Mouse (Mus musculus): Measurements from ENCODE around the gene Eml3.
"Not testable (repeated sequence)": the region's sequence is repeated elsewhere in the genome, so short reads cannot be mapped to it uniquely, and the experiment has no call there.

Eml3 gene

DNA sequence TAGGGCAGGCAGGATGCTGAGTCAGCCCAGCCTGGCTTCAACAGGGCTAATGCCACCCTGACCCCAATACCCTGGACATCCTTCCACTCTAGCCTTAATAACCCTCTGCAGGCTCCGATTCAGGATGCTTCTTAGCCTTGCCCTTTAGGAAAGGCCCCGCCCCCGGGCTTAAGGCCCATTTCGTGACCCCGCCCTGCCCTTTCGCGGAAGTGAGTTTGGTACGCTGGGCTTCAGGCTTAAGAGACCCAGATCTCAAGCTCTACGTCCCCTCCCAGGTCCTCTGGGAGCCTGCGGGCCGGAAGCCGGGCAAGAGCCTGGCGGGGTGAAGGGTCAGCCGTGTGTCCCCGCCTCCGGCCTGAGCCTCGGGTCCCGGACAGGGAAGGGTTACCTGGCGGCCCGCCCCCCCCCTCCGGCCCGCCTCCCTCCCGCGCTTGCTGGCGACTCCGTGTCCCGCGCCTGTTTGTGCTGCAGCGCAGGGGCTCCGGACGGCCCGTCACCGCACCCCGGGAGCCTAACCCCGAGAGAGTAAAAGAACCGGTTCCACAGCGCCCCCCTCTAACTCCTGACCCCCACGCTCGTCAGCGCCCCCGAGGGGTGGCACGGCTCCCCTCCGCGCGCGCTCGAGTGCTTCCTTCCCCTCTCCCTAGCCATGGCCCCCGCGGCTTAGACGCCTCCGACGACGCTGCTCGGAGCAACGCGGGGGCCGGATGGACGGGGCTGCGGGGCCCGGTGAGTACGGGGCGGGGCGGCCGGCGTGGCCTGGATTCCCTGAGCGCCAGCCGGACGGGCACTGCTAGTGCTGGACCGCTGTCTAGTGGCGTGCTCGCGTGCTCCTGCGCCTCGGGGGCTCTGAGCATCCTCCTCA, at the start of gene Eml3, which contains the start of gene Rom1:
Eml3 (plus strand) TSS at position 329 of the 865 bp plus-strand sequence.
Rom1 (minus strand) TSS at position 133 of the 865 bp plus-strand sequence.
- DNase-seq (ENCODE audit: low spot score), result peak; percentile 82

- DNase-seq (ENCODE audit: low spot score), result peak; percentile 88
Measured at GRCm38 (mm10) chr19:8880311-8881033, 48.9 kb upstream of the Eml3 start, which contains the start of gene Uqcc3. Gene Uqcc3, minus strand, starts transcription at chr19:8880923.

- no peak for DNase-seq (ENCODE audit: low spot score)
Measured at GRCm38 (mm10) chr19:8881034-8881392, 48.3 kb upstream of the Eml3 start.

DNA sequence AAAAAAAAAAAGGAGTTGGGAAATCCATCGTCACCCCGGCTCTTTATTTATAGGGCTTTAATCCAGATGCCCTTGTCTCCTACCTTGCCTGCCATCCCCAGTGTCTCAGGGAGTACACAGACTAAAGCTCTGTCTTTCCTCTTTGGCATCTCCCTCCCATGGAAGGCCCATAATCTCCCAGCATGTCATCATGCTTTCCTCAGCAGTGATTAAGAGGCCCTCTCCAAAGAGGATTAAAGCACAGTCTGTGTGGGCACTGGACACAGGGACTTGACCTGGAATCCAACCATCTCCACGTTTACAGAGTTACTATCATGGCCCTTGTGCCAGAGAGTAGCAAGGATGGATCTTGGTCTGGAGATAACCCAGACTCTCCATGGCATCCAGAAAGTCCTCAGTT, 45.7 kb upstream of the Eml3 start, which contains the start of the genes Lbhd1 and Gm49403:
Lbhd1 (plus strand) TSS at position 117 of the 400 bp plus-strand sequence.
Gm49403 (plus strand) TSS at position 315 of the 400 bp plus-strand sequence.
- DNase-seq (ENCODE audit: low spot score), result no peak

- DNase-seq (ENCODE audit: low spot score), result no peak
Measured at GRCm38 (mm10) chr19:8886916-8887584, 42.3 kb upstream of the Eml3 start.

GRCm38 (mm10) chr19:8887585-8888463, 41.5 kb upstream of the Eml3 start:
- DNase-seq (ENCODE audit: low spot score), result no peak

DNA sequence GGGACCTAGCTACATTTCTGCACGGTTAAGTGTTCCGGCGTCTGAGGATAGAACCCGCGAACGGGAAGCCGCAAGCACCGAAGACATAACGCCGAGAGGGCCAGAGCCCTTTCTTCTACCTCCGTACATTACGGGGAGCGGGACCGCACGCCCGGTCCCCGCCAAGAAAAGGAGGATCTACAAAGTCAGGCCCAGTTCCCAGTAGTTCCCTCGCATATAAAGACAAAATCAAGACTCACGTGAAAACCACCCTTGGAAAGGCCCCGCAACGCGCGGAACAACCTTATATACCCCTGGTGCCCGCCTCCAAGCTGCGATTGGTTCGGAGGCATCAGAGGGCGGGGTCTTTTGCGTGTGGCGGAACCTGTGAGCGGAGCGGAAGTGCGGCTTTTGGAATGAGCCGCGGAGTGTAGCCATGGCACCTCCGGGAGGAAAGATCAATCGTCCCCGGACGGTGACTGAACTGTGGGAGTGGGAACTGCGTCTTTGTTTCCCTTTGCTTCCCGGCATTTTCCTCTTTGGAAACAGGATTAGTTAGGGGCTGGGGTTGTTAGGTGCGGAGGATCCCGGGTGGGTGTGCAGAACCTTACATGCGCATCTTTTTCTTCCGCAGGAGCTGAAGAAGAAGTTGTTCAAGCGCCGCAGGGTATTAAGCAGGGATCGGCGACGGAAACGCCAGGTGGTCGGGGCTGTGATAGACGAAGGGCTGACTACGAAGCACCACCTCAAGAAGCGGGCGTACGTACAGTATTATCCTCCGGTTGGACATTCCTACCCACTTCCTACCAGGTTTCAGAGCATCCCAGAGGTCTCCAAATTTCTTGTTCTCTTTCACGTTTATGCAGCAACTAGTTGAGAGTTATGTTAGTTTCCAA, 40.6 kb upstream of the Eml3 start, which contains the start of the genes 1810009A15Rik and Gm49416:
1810009A15Rik (plus strand) TSS at position 343 of the 875 bp plus-strand sequence.
Gm49416 (plus strand) TSS at position 416 of the 875 bp plus-strand sequence.
- DNase-seq (ENCODE audit: low spot score), result peak; percentile 95

DNA sequence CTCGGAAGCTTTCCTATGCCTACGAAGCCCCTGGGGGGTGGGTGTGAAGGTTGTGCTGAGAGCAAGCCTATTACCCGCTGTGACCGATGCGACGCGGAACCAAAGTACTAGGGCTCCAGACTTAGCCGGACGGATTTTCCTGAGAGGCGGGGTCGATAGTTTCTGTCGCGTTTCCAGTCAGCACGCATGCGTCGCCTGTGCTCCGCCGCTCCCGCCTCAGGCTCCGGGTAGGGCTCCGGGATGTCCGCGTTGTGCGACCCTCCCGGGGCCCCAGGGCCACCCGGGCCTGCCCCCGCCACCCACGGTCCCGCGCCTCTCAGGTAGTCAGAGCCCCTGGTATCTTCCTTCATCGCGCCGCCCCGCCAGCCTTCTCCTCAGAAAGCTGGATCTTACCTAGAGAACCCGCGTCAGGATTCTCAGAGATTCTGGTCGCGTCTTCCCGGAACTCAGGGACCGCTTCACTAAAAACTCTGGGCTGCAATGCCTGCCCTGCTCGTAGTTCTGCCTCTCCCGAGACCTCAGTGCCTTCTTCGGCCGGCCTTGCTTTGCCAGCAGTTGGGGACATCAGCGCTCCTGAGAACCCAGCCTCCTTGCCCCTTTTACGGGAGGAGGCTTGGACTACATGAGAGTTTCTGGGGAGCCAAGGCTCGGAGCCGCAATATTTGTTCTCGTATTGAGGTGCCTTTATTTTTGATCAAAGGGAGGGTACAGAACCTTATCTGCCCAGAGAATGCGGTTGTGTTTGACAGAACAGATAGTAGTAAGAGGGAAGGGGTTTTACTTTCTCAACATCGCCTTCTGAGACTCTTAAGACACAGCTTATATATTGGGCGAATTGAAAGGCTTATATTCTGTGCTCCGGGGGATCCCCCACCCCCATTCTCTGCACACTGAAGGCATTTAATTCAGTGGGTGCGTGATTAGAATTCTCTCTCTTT, 36.3 kb upstream of the Eml3 start, which contains the start of gene Ints5:
Ints5 (plus strand) TSS at position 177 of the 938 bp plus-strand sequence.
- DNase-seq (ENCODE audit: low spot score), result peak; percentile 87

DNA sequence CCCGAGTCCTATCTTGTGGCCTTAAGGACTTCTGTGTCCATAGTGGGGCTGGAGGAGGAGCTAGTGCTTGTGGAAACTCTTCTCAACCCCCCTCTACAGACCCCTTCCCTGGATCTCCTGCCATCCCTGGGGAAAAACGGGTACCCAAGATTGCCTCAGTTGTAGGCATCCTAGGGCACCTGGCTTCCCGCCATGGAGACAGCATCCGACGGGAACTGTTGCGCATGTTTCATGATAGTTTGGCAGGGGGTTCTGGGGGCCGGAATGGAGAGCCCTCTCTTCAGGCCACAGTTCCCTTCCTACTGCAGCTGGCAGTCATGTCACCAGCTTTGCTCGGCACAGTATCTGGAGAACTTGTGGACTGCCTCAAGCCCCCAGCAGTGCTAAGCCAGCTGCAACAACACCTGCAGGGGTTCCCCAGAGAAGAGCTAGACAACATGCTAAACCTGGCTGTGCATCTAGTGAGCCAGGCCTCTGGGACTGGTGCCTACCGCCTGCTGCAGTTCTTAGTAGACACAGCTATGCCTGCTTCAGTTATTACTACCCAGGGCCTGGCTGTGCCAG, 33.9 kb upstream of the Eml3 start:
- no peak for DNase-seq (ENCODE audit: low spot score)

DNA sequence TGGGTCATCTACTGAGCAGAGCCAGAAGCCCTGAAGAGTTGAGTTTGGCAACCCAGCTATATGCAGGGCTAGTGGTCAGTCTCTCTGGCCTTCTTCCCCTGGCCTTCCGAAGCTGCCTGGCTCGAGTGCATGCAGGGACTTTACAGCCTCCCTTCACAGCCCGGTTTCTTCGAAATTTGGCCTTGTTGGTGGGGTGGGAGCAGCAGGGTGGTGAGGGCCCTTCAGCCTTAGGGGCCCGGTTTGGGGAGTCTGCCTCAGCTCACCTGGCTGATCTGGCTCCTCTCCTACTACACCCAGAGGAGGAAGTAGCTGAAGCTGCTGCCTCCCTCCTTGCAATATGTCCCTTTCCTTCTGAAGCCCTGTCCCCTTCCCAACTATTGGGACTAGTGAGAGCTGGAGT, 33.1 kb upstream of the Eml3 start:
- not testable (repeated sequence) for DNase-seq (ENCODE audit: low spot score)

- DNase-seq (ENCODE audit: low spot score), result peak; percentile 60
Measured at GRCm38 (mm10) chr19:8897211-8897864, 32.0 kb upstream of the Eml3 start.

GRCm38 (mm10) chr19:8897865-8898495, 31.4 kb upstream of the Eml3 start, which contains the start of gene Ganab:
Gene Ganab, plus strand, starts transcription at chr19:8898071.
- peak; percentile 97 for DNase-seq (ENCODE audit: low spot score)

- no peak for DNase-seq (ENCODE audit: low spot score)
Measured at GRCm38 (mm10) chr19:8898576-8898975, 30.8 kb upstream of the Eml3 start.

DNA sequence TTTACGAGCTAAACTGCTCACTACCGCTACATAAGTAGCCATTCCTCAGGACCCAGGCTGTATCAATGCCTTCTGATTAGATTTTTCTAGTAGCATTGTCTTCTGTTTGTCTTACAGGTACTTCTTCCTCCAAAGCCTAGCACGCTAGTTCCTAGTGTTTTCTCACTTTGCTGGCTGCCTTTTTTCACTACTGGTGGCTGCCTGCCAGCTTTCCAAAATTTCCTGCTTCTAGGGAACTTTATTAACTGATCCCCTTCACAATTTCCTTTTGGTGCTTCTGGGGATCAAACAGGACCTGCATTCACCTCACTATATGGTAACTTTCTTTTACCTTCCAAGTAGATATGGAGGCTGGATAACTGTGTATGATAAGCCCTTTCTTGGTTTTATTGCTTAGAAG, 30.3 kb upstream of the Eml3 start:
- DNase-seq (ENCODE audit: low spot score), result no peak

DNA sequence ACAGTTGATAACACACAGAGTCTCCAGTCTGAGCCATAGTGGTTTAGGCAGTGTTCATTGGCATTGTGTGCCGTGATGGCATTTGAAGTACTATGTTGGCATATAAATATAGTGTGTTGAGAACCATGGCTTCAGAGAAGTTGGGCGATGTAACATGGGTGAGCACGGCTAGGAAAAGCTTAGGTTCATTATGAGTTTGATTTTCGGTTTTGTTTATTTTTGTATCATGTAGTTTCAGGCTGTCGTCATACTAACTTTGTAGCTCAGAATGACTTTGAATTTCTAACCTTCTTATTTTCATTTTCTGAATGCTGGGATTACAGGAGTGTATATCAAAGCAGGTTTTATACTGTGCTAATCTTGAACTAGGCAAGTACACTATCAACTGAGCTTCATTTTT, 25.9 kb upstream of the Eml3 start:
- no peak for DNase-seq (ENCODE audit: low spot score)

GRCm38 (mm10) chr19:8908531-8908930, 20.8 kb upstream of the Eml3 start:
- DNase-seq (ENCODE audit: low spot score), result no peak

- no peak for DNase-seq (ENCODE audit: low spot score)
Measured at GRCm38 (mm10) chr19:8911810-8912209, 17.5 kb upstream of the Eml3 start.
